Mouse (Mus musculus) liver, embryonic 16.5 days (tissue): Measurements from ENCODE around the gene Gpr108. TPM values are rescaled to one million over a fixed set of nuclear protein-coding genes. Genes with fewer than 3 reads are reported as not detected.

Source experiments
- ATAC-seq: fragments of 200-750 bp; cut with Nextera tagmentation; 2 replicates; pipeline ENCODE4 v1.8.0; 2017; ENCODE audit warnings: low read depth, mild to moderate bottlenecking, moderate number of reproducible peaks, moderate library complexity
- H3K27ac ChIP-seq: fragments of 300-500 bp; sonication (generic); 2 replicates; pipeline ENCODE4 v1.5.1; 2014; ENCODE audit warnings: mild to moderate bottlenecking, low read length
- H3K27me3 ChIP-seq: fragments of 300-500 bp; sonication (generic); 2 replicates; pipeline ENCODE4 v1.6.1; 2014; ENCODE audit warnings: low read depth, low read length, mixed read lengths; ENCODE audit not compliant: control insufficient read depth, insufficient read depth
- H3K36me3 ChIP-seq: fragments of 300-500 bp; sonication (generic); 2 replicates; pipeline ENCODE4 v1.6.1; 2014; ENCODE audit warnings: mild to moderate bottlenecking; ENCODE audit not compliant: control insufficient read depth, insufficient read depth
- H3K4me1 ChIP-seq: fragments of 300-500 bp; sonication (generic); 2 replicates; pipeline ENCODE4 v1.6.1; 2014; ENCODE audit warnings: low read depth, low read length, mixed read lengths; ENCODE audit not compliant: control insufficient read depth
- H3K4me2 ChIP-seq: fragments of 300-500 bp; sonication (generic); 2 replicates; pipeline ENCODE4 v1.6.1; 2014; ENCODE audit warnings: low read depth, low read length, mixed read lengths
- H3K4me3 ChIP-seq: fragments of 300-500 bp; sonication (generic); 2 replicates; pipeline ENCODE4 v1.5.1; 2014; ENCODE audit warnings: low read depth, mild to moderate bottlenecking, low read length
- H3K9ac ChIP-seq: fragments of 300-500 bp; sonication (generic); 2 replicates; pipeline ENCODE4 v1.6.1; 2014; ENCODE audit warnings: low read depth, low read length
- H3K9me3 ChIP-seq: fragments of 300-500 bp; sonication (generic); replicated peaks from 2 replicates; pipeline ENCODE4 v1.6.1; 2016; ENCODE audit warnings: low read length; ENCODE audit not compliant: control insufficient read depth
- WGBS: fragments of 180-500 bp; shearing (Covaris S2); extraction: QIAGEN DNeasy Blood & Tissue Kit; methylation state at CpG from one replicate; pipeline ENCODE4 v1.1.7; 2014; ENCODE audit not compliant: insufficient replicate concordance; 5-methylcytosine and 5-hydroxymethylcytosine counted together
- polyA plus RNA-seq: library from polyadenylated mRNA; unstranded; fragments of >200 nt; fragmentation: Nextera tagmentation; extraction: Ambion mirVana; gene quantifications from 2 replicates; pipeline ENCODE4 v1.2.1, GENCODE M21; 2015

Gpr108 gene
- polyA plus RNA-seq, 1 experiment from 2014 or later = 12.6 TPM

DNA sequence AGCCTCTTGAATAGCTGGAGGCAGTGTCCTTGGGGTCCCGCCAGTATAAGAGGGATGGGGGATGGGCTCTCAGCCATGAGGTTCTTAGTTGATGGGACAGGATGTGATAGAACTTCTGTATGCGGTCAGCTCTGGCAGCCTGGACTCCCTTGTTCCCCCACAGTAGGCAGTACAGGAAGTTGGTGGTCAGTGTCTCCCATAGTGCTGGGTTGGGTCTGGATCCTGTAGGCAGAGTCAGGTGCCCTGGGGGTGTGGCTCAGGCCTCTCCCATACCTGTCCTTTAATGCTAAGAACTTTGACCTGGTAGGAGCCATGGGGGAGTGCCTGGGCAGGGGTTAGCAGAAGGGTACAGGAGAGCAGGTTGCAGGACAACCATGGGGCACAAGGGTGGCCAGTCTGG lies 15.9 kb upstream of the Gpr108 start:
- Histone ChIP-seq H3K4me2 (no peak overlapping the region), H3K4me3 (no peak overlapping the region), H3K27me3 (no peaks in the 10 kb centered on the region), H3K36me3 (no peaks in the 10 kb centered on the region), H3K9ac (no peak overlapping the region), H3K9me3 (no peaks in the 10 kb centered on the region), H3K27ac (no peak overlapping the region), H3K4me1 (peaks cover 9% of the 10 kb centered on the region)
- 40% methylated on average over 2 of the region's 2 CpGs for WGBS
- ATAC-seq = peak; percentile 15

DNA sequence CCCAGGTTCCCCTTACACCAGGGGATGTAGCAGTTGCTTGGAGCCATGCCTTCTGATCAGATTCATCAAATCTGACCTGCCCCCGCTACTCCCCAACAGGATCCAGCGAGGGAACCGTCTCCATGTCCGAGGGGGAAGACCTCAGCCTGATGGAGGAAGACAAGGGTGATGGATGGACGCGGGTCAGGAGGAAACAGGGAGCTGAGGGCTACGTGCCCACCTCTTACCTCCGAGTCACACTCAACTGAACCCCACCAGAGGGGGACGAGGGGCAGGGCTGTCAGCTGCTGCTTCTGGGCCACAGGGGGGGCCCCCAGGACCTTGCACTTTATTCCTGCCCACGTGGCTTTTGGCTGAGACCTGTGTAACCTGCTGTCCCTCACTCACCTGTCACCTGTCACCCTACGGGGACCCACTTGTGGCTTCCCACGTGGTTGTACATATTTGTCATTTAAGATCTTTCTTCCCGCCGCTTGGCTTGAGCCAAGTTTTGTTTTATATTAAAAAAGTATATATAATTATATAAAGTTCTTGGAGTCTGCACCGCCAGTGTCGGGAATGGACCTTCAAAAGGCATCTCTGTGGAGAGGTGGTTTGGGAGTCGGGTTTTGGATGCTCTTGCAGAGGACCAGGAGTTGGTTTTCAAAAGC lies 14.8 kb upstream of the Gpr108 start:
- H3K27ac ChIP-seq = no peak overlapping the region
- no peaks in the 10 kb centered on the region for H3K27me3 ChIP-seq
- peaks cover 9% of the 10 kb centered on the region for H3K4me1 ChIP-seq
- H3K4me2 ChIP-seq = no peak overlapping the region
- no peak for ATAC-seq
- H3K4me3 ChIP-seq = no peak overlapping the region
- H3K9ac ChIP-seq = no peak overlapping the region
- WGBS = 79% methylated on average over 17 of the region's 17 CpGs
- H3K36me3 ChIP-seq = no peaks in the 10 kb centered on the region
- H3K9me3 ChIP-seq = no peaks in the 10 kb centered on the region

DNA sequence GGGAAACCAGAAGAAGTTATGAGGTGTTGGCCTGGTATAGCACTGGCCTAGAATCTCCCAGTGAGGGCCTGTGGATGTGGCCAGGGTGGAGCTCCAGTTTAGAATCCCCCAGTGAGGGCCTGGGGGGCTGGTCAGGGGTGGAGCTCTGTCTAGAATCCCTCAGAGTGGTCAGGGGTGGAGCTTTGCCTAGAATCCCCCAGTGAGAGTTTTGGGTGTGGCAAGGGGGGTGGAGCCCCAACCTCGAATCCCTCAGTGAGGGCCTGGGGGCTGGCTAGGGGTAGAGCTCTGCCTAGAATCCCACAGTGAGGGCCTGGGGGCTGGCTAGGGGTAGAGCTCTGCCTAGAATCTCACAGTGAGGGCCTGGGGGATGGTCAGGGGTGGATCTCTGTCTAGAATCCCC lies 13.6 kb upstream of the Gpr108 start:
- Histone ChIP-seq H3K27me3 (no peaks in the 10 kb centered on the region), H3K4me1 (peaks cover 9% of the 10 kb centered on the region), H3K4me2 (no peak overlapping the region), H3K36me3 (no peaks in the 10 kb centered on the region), H3K9me3 (no peaks in the 10 kb centered on the region), H3K4me3 (no peak overlapping the region), H3K9ac (no peak overlapping the region), H3K27ac (no peak overlapping the region)
- ATAC-seq = no peak
- 19% methylated on average over 1 of the region's 1 CpGs for WGBS

DNA sequence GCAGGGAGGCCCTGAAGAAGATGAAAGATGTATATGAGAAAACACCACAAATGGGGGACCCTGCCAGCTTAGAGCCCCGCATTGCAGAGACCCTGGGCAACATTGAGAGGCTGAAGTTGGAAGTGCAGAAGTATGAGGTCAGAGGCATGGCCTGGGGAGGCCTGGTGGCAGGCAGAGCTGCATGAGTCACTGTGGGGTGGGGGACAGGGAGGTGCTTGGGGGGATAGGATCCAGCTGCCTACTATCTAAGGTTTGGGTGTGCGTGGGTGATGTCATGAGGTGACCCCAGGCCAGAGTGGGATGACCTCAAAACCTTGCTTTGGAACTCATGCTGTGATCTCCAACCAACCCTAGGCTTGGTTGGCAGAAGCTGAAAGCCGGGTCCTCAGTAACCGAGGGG lies 13.0 kb upstream of the Gpr108 start:
- ATAC-seq = no peak
- peaks cover 9% of the 10 kb centered on the region for H3K4me1 ChIP-seq
- 76% methylated on average over 4 of the region's 4 CpGs for WGBS
- H3K27ac ChIP-seq = no peak overlapping the region
- no peak overlapping the region for H3K9ac ChIP-seq
- H3K36me3 ChIP-seq = no peaks in the 10 kb centered on the region
- no peak overlapping the region for H3K4me3 ChIP-seq
- H3K27me3 ChIP-seq = no peaks in the 10 kb centered on the region
- no peaks in the 10 kb centered on the region for H3K9me3 ChIP-seq
- no peak overlapping the region for H3K4me2 ChIP-seq

DNA sequence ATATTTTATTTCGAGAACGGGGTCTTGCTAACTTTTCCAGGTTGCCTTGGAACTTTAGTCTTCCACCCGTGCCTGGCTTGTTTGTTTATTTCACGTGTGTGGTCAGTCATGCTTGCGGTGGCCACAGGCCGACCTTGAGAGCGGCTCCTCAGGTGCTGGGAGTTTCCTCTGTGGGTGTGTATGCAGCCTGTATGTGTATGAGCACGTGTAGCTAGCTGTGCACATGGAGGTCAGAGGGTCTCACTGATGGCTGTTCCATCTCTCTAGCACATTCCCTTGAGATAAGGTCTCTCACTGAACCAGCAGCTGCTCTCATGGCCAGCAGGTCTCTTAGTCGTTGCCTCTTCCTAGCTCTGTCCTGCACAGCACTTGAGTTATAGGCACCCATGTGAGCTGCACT lies 12.1 kb upstream of the Gpr108 start:
- no peak for ATAC-seq
- Histone ChIP-seq H3K4me3 (no peak overlapping the region), H3K4me1 (peaks cover 9% of the 10 kb centered on the region), H3K27me3 (no peaks in the 10 kb centered on the region), H3K27ac (no peak overlapping the region), H3K9ac (no peak overlapping the region), H3K36me3 (no peaks in the 10 kb centered on the region), H3K9me3 (no peaks in the 10 kb centered on the region), H3K4me2 (no peak overlapping the region)
- 66% methylated on average over 9 of the region's 9 CpGs for WGBS

DNA sequence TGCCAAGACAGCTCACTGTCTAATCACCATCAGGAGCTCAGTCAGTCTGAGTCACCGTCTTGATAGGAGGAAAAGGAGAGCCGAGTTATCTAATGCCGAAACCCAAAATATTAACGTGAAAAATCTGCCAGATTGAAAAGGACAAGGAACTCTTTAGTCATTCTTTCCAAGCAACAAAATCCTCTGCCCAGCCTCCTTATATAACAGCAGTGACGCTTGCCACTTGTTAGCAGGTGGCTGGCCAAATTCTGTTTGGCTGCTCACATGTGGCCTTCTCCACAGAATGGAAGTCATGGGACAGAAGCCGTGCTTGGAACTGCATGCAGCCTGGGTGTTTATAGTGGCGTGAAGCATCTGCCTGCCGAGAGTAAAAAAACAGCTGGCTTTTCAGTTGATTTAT lies 11.5 kb upstream of the Gpr108 start:
- no peaks in the 10 kb centered on the region for H3K9me3 ChIP-seq
- H3K36me3 ChIP-seq = no peaks in the 10 kb centered on the region
- ATAC-seq = no peak
- H3K4me1 ChIP-seq = peaks cover 4% of the 10 kb centered on the region
- no peak overlapping the region for H3K4me2 ChIP-seq
- H3K27me3 ChIP-seq = no peaks in the 10 kb centered on the region
- WGBS = 73% methylated on average over 8 of the region's 8 CpGs
- H3K27ac ChIP-seq = no peak overlapping the region
- H3K9ac ChIP-seq = no peak overlapping the region
- no peak overlapping the region for H3K4me3 ChIP-seq

DNA sequence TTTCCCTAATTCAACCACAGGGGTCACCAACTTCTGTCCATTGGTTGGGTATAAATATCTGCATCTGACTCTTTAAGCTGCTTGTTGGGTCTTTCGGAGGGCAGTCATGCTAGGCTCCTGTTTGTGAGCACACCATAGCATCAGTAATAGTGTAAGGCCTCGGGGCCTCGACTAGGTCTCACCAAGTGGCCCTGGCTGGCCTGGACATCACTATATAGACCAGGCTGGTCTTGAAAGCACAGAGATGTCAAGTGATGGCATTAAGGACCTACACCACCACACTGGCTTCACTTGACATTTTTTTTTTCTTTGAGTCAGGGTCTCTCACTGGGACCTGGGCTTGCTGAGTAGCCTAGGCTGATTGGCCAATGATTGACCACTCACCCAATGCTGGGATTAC lies 9.9 kb upstream of the Gpr108 start:
- Histone ChIP-seq H3K27me3 (no peaks in the 10 kb centered on the region), H3K4me2 (no peak overlapping the region), H3K9me3 (no peaks in the 10 kb centered on the region), H3K4me1 (no peaks in the 10 kb centered on the region), H3K9ac (no peak overlapping the region), H3K36me3 (no peaks in the 10 kb centered on the region), H3K27ac (no peak overlapping the region), H3K4me3 (no peak overlapping the region)
- 73% methylated on average over 3 of the region's 3 CpGs for WGBS
- ATAC-seq = no peak

DNA sequence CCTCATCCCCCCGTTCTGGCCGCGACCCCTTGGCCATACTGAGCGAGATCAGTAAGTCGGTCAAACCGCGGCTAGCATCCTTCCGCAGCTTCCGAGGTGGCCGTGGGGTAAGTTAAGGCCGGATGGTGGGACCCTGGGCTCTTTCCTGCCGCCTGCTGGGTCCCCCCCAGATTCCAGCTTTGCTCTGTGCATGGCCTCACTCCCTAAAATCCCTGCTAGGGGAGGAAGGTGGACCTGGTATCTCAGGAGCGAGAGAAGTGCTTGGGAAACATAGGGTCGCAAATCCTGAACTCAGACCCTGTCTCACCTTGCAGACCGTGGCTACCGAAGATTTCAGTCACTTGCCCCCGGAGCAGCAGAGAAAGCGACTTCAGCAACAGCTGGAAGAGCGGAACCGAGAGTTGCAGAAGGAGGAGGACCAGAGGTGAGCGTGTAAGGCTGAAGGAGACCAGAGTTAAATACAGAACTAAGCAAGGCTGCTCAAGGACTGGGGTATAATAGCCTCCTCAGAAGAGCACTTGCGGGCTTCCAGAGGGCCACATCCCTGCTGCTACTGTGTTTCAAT lies 8.8 kb upstream of the Gpr108 start:
- ATAC-seq = no peak
- H3K4me3 ChIP-seq = no peak overlapping the region

DNA sequence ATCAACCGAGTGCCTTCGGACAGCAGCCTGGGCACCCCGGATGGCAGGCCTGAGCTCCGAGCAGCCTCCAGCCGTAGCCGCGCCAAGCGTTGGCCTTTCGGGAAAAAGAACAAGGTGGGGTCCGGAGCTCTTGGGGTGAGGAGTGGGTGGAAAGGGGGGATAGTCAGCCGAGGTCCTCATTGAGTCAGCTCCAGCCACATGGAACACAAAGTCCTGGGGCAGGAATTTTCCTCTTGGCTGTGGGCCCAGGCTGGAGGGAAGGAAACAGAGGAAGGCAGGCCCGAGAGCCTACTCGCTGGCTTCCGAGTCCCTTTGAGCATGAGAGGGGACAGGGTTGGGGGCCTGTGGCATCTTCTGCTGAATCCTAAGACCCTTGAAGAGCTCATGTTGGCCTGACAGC lies 7.1 kb upstream of the Gpr108 start:
- peaks cover 5% of the 10 kb centered on the region for H3K27me3 ChIP-seq
- H3K4me3 ChIP-seq = no peak overlapping the region
- WGBS = 74% methylated on average over 14 of the region's 14 CpGs
- no peak overlapping the region for H3K9ac ChIP-seq
- H3K4me2 ChIP-seq = no peak overlapping the region
- H3K4me1 ChIP-seq = no peaks in the 10 kb centered on the region; the same call in 1 of the 2 replicates
- no peaks in the 10 kb centered on the region for H3K9me3 ChIP-seq
- no peak overlapping the region for H3K27ac ChIP-seq
- H3K36me3 ChIP-seq = no peaks in the 10 kb centered on the region
- ATAC-seq = no peak

More for the DNA sequence above, 8.8 kb upstream of the Gpr108 start:
- WGBS = 82% methylated on average over 22 of the region's 22 CpGs
- Histone ChIP-seq H3K4me1 (no peaks in the 10 kb centered on the region), H3K27ac (no peak overlapping the region), H3K27me3 (no peaks in the 10 kb centered on the region), H3K36me3 (no peaks in the 10 kb centered on the region), H3K9me3 (no peaks in the 10 kb centered on the region), H3K9ac (no peak overlapping the region), H3K4me2 (no peak overlapping the region)
